Mouse (Mus musculus): ENCODE results near the gene Trp53. TPM values are rescaled to one million over a fixed set of nuclear protein-coding genes. Genes with fewer than 3 reads are reported as not detected.

The Trp53 gene
- polyA plus RNA-seq, 1 experiment: 53.2 TPM

- Histone ChIP-seq H3K4me3 (replicated peaks) (no peak overlapping the region), H3K36me3 (replicated peaks; ENCODE audit: low read length) (peaks cover 39% of the 10 kb centered on the region)
- TF ChIP-seq GATA1 (IDR thresholded peaks at IDR 0.05; ENCODE audit: borderline replicate concordance, low read length) (no peak), FLI1 (IDR thresholded peaks at IDR 0.05; ENCODE audit: low read length) (no peak)
Observed at GRCm38 (mm10) chr11:69635471-69635870, 55.3 kb downstream of the Trp53 start.

More at GRCm38 (mm10) chr11:69635471-69635870, 55.3 kb downstream of the Trp53 start:
- H3K9me3 ChIP-seq: no peaks in the 10 kb centered on the region
- no peaks in the 10 kb centered on the region for H3K27me3 ChIP-seq (replicated peaks)
- peaks cover 44% of the 10 kb centered on the region for H3K4me1 ChIP-seq

Other genes starting within 250 kb of the Trp53 start
- gene Rnf227, start 239.9 kb upstream of the Trp53 start, polyA plus RNA-seq (2012; ENCODE audit: insufficient read depth, low replicate concordance): not detected in 2 replicates
- gene Chd3, start 211.0 kb upstream of the Trp53 start, polyA plus RNA-seq (2012; ENCODE audit: insufficient read depth, low replicate concordance): 14.5 and 29.7 TPM in 2 replicates
- 33.8 and 159 TPM in 2 replicates for gene Naa38, start 184.9 kb upstream of the Trp53 start, polyA plus RNA-seq (2012; ENCODE audit: insufficient read depth, low replicate concordance)
- gene Cyb5d1, start 184.7 kb upstream of the Trp53 start, polyA plus RNA-seq (2012; ENCODE audit: insufficient read depth, low replicate concordance): 0.25 and 2.4 TPM in 2 replicates
- 0.35 TPM in 1 of 2 replicates, not detected in the other for gene Tmem88, start 182.1 kb upstream of the Trp53 start, polyA plus RNA-seq (2012; ENCODE audit: insufficient read depth, low replicate concordance)
- gene Kdm6b, start 166.7 kb upstream of the Trp53 start, polyA plus RNA-seq (2012; ENCODE audit: insufficient read depth, low replicate concordance): 44.5 and 45.4 TPM in 2 replicates
- 0.95 TPM in 1 of 2 replicates, not detected in the other for gene Dnah2, start 31.2 kb upstream of the Trp53 start, polyA plus RNA-seq (2012; ENCODE audit: insufficient read depth, low replicate concordance)
- gene Efnb3, start 20.2 kb upstream of the Trp53 start, polyA plus RNA-seq (2012; ENCODE audit: insufficient read depth, low replicate concordance): 0.51 and 2.1 TPM in 2 replicates
- 19.7 and 50.2 TPM in 2 replicates for gene Wrap53, start 104 bp upstream of the Trp53 start, polyA plus RNA-seq (2012; ENCODE audit: insufficient read depth, low replicate concordance)
- gene Atp1b2, start 25.6 kb downstream of the Trp53 start, polyA plus RNA-seq (2012; ENCODE audit: insufficient read depth, low replicate concordance): 2.8 and 4.2 TPM in 2 replicates
- not detected in 2 replicates for gene Shbg, start 37.5 kb downstream of the Trp53 start, polyA plus RNA-seq (2012; ENCODE audit: insufficient read depth, low replicate concordance)
- not detected in 2 replicates for gene Sat2, start 41.7 kb downstream of the Trp53 start, polyA plus RNA-seq (2012; ENCODE audit: insufficient read depth, low replicate concordance)
- 65.7 and 84.9 TPM in 2 replicates for gene Fxr2, start 52.6 kb downstream of the Trp53 start, polyA plus RNA-seq (2012; ENCODE audit: insufficient read depth, low replicate concordance)
- gene Sox15, start 75.0 kb downstream of the Trp53 start, polyA plus RNA-seq (2012; ENCODE audit: insufficient read depth, low replicate concordance): not detected in 2 replicates
- gene Mpdu1, start 82.3 kb downstream of the Trp53 start, polyA plus RNA-seq (2012; ENCODE audit: insufficient read depth, low replicate concordance): 16.2 and 31.6 TPM in 2 replicates
- 8.7 and 128 TPM in 2 replicates for gene Cd68, start 85.8 kb downstream of the Trp53 start, polyA plus RNA-seq (2012; ENCODE audit: insufficient read depth, low replicate concordance)
- 144 and 601 TPM in 2 replicates for gene Eif4a1, start 92.1 kb downstream of the Trp53 start, polyA plus RNA-seq (2012; ENCODE audit: insufficient read depth, low replicate concordance)
- gene Senp3, start 101.7 kb downstream of the Trp53 start, polyA plus RNA-seq (2012; ENCODE audit: insufficient read depth, low replicate concordance): 54.1 and 94.8 TPM in 2 replicates
- 0.56 TPM in 1 of 2 replicates, not detected in the other for gene Tnfsf13, start 105.4 kb downstream of the Trp53 start, polyA plus RNA-seq (2012; ENCODE audit: insufficient read depth, low replicate concordance)
- 5.3 and 13.1 TPM in 2 replicates for gene Tnfsf12, start 115.5 kb downstream of the Trp53 start, polyA plus RNA-seq (2012; ENCODE audit: insufficient read depth, low replicate concordance)
- 2.0 and 2.5 TPM in 2 replicates for gene Tnfsfm13, start 115.7 kb downstream of the Trp53 start, polyA plus RNA-seq (2012; ENCODE audit: insufficient read depth, low replicate concordance)
- gene Polr2a, start 178.3 kb downstream of the Trp53 start, polyA plus RNA-seq (2012; ENCODE audit: insufficient read depth, low replicate concordance): 36.5 and 129 TPM in 2 replicates
- gene Slc35g3, start 181.6 kb downstream of the Trp53 start, polyA plus RNA-seq (2012; ENCODE audit: insufficient read depth, low replicate concordance): not detected in 2 replicates
- gene Zbtb4, start 185.6 kb downstream of the Trp53 start, polyA plus RNA-seq (2012; ENCODE audit: insufficient read depth, low replicate concordance): 1.9 and 3.9 TPM in 2 replicates
- gene Chrnb1, start 215.6 kb downstream of the Trp53 start, polyA plus RNA-seq (2012; ENCODE audit: insufficient read depth, low replicate concordance): not detected in 2 replicates
- 0.64 TPM in 1 of 2 replicates, not detected in the other for gene Fgf11, start 221.5 kb downstream of the Trp53 start, polyA plus RNA-seq (2012; ENCODE audit: insufficient read depth, low replicate concordance)
- not detected in 2 replicates for gene Tmem102, start 225.3 kb downstream of the Trp53 start, polyA plus RNA-seq (2012; ENCODE audit: insufficient read depth, low replicate concordance)
- not detected in 2 replicates for gene Gm39566, start 234.9 kb downstream of the Trp53 start, polyA plus RNA-seq (2012; ENCODE audit: insufficient read depth, low replicate concordance)
- not detected in 2 replicates for gene Spem2, start 238.1 kb downstream of the Trp53 start, polyA plus RNA-seq (2012; ENCODE audit: insufficient read depth, low replicate concordance)
- not detected in 2 replicates for gene Spem1, start 241.8 kb downstream of the Trp53 start, polyA plus RNA-seq (2012; ENCODE audit: insufficient read depth, low replicate concordance)

All from megakaryocyte, embryonic 14.5 days (primary cell).